Mouse (Mus musculus) embryonic facial prominence, embryonic 14.5 days (tissue): ENCODE results near the gene Psme1. TPM values are rescaled to one million over a fixed set of nuclear protein-coding genes. Genes with fewer than 3 reads are reported as not detected.

ENCODE experiments used
- ATAC-seq: fragments of 200-750 bp; cut with Nextera tagmentation; 2 replicates; pipeline ENCODE4 v1.8.0; 2017; ENCODE audit warnings: low read depth, moderate number of reproducible peaks, moderate TSS enrichment
- DNase-seq: peaks from one replicate; pipeline ENCODE4 v3.0.0-alpha.2; 2015; ENCODE audit warnings: low spot score
- H3K27ac ChIP-seq: fragments of 300-500 bp; sonication (generic); replicated peaks from 2 replicates; pipeline ENCODE4 v1.5.1; 2014; ENCODE audit warnings: low read depth, mild to moderate bottlenecking, low read length, moderate library complexity
- H3K27me3 ChIP-seq: fragments of 300-500 bp; sonication (generic); replicated peaks from 2 replicates; pipeline ENCODE4 v1.6.1; 2014; ENCODE audit warnings: low read length; ENCODE audit not compliant: control insufficient read depth, insufficient read depth
- H3K36me3 ChIP-seq: fragments of 300-500 bp; sonication (generic); 2 replicates; pipeline ENCODE4 v1.6.1; 2014; ENCODE audit warnings: low read length, mixed read lengths; ENCODE audit not compliant: control insufficient read depth, insufficient read depth
- H3K4me1 ChIP-seq: fragments of 300-500 bp; sonication (generic); 2 replicates; pipeline ENCODE4 v1.6.1; 2014; ENCODE audit warnings: antibody characterized with exemption, low read length; ENCODE audit not compliant: control insufficient read depth, insufficient read depth
- H3K4me2 ChIP-seq: fragments of 300-500 bp; sonication (generic); 2 replicates; pipeline ENCODE4 v1.6.1; 2014; ENCODE audit warnings: low read depth, mild to moderate bottlenecking, low read length, moderate library complexity, mixed read lengths
- H3K4me3 ChIP-seq: fragments of 300-500 bp; sonication (generic); 2 replicates; pipeline ENCODE4 v1.5.1; 2014; ENCODE audit warnings: low read depth, mild to moderate bottlenecking, low read length
- H3K9ac ChIP-seq: fragments of 300-500 bp; sonication (generic); 2 replicates; pipeline ENCODE4 v1.6.1; 2014; ENCODE audit warnings: low read depth, mild to moderate bottlenecking, low read length, moderate library complexity, mixed read lengths
- H3K9me3 ChIP-seq: fragments of 300-500 bp; sonication (generic); 2 replicates; pipeline ENCODE4 v1.6.1; 2016; ENCODE audit warnings: low read length; ENCODE audit not compliant: control insufficient read depth
- WGBS: fragments of 180-500 bp; shearing (Covaris S2); extraction: QIAGEN DNeasy Blood & Tissue Kit; methylation state at CpG from one replicate; pipeline ENCODE4 v1.1.7; 2014; 5-methylcytosine and 5-hydroxymethylcytosine counted together
- polyA plus RNA-seq: library from polyadenylated mRNA; unstranded; fragments of >200 nt; fragmentation: Nextera tagmentation; extraction: Ambion mirVana; gene quantifications from 2 replicates; pipeline ENCODE4 v1.2.1, GENCODE M21; 2014

Gene Psme1
- polyA plus RNA-seq: 119 and 123 TPM in 2 replicates

DNA sequence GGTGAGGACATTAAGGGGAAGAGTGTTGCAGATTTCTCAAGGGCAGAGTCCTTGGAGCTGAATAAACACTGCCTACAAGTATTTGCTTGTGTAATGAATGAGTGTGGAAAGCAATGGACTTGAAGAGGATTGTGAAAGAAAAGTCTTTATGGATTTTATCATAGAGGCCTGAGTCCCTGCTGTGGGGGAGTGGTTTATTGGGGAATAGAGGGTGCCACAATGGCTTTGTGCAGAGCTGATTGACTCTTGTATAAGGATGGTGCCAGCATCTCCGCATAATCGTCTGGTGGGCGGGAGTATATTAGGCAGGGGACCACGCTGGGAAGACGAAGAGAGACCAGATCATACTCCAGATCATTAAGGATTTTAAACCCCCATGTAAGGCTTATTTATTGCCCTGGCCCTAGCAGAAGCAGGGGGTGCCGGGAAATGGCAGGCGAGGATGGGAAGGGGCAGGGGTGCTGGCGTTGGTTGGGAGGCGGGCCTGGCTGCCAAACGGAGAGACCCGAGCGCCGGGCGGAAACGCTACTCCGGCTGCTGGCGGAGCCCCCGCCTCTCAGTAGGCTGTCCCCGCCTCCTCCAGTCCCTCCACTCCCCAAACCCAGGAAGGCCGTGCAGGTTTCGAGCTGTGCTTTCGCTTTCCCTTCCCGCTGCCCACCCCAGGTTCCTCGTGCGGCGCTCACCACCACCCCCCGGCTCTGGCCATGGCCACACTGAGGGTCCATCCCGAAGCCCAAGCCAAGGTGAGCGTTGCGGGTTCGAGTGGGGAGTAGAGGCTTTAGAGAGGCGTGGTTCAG lies at the start of gene Psme1:
Gene Psme1 (plus strand): TSS at position 253 of the 797 bp plus-strand sequence.
- peak within 1 kb of the TSS; percentile 81 for H3K4me3 ChIP-seq
- ATAC-seq: peak; percentile 95
- no peaks in the 10 kb centered on the region for H3K9me3 ChIP-seq
- H3K4me1 ChIP-seq: 0 out of 2 replicates have a peak, but pooled peaks cover 3% of the 10 kb centered on the region
- H3K27me3 ChIP-seq: no peaks in the 10 kb centered on the region
- 0% methylated on average over 15 of the region's 32 CpGs for WGBS
- H3K9ac ChIP-seq: peak within 1 kb of the TSS; percentile 92
- H3K27ac ChIP-seq: peak within 1 kb of the TSS; percentile 66
- H3K4me2 ChIP-seq: peak within 1 kb of the TSS; percentile 96
- DNase-seq: peak; percentile 93
- H3K36me3 ChIP-seq: peaks cover 21% of the 10 kb centered on the region

DNA sequence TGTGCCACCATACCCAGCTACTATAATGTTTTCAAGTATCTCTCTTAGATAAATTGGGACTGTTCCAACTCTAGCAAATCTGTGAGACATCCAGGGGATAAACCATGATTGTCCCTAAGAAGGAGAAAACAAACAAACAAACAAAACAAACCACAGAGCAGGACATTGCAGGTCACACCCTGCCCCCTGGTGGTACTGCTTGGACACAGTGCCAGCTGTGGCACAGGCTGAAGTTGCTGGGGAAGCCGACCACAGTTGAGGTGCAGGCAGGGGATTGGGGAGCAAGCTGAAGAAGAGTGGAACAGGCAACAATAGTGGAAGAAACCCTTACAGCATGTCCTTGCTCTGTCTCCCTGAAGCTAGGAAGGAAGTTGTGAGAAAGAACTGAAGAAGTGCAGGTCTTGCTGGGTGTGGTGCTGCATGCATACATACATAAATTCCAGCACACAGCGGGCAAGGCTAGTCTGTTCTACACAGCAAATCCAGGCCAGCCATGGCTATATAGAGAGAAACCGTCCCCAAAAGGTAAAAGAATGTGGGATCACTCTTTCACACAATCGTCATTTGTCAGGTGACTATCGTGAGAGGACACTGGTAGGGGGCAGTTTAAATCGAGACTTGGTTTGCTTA lies 41.7 kb upstream of the Psme1 start:
- Histone ChIP-seq H3K9me3 (no peaks in the 10 kb centered on the region), H3K4me3 (no peak overlapping the region), H3K4me2 (no peak overlapping the region), H3K4me1 (peaks cover 3% of the 10 kb centered on the region), H3K36me3 (no peaks in the 10 kb centered on the region), H3K27me3 (0 out of 2 replicates have a peak, but pooled peaks cover 3% of the 10 kb centered on the region), H3K27ac (no peak overlapping the region), H3K9ac (no peak overlapping the region)
- ATAC-seq: no peak
- DNase-seq: peak; percentile 11
- 52% methylated on average over 6 of the region's 6 CpGs for WGBS

DNA sequence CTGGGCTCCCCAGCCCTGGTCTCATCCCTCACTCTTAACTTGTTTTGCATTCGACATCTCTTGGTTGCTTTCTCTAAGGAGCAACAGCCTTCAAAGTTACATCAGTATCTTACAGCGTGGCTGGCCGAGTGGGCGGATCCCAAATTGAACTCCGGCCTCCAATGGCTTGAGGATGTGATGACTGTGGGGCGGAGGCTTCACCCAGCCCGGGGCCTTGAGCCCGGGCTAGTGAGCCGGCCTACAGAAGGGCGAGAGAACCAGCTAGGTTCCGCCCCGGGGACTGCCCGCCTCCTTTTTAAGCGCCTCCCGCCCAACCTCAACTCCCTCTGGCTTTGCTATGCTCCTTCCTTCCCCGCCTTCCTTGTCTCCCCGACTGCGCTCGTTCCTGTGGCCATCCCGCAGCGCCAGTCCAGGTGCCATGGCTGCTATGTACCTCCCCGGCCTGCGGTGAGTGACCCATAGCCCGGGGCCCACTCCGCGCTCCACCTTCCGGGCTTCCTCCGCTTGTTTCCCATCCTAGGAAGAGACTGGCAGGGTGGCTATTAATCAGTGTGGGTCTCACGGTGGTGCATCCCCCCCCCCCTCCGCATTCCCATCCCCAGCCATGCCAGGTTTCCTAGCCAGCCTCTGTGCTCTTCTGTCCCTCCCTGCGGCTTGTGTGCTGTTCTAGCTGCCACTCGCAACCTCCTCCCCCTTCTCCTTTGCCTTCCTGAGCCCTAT lies 37.7 kb upstream of the Psme1 start, which contains the start of gene Pck2:
Gene Pck2 (plus strand): TSS at position 200 of the 720 bp plus-strand sequence.
- Histone ChIP-seq H3K9me3 (no peaks in the 10 kb centered on the region), H3K4me3 (peak within 1 kb of the TSS; percentile 54), H3K4me2 (peak within 1 kb of the TSS; percentile 54), H3K4me1 (peaks cover 6% of the 10 kb centered on the region), H3K27me3 (0 out of 2 replicates have a peak, but pooled peaks cover 3% of the 10 kb centered on the region), H3K27ac (peak within 1 kb of the TSS; percentile 83), H3K36me3 (peaks cover 24% of the 10 kb centered on the region; the same call in 1 of the 2 replicates), H3K9ac (peak within 1 kb of the TSS; percentile 73)
- WGBS: under 1% methylated on average over 32 of the region's 32 CpGs
- peak; percentile 95 for DNase-seq
- ATAC-seq: peak; percentile 91

DNA sequence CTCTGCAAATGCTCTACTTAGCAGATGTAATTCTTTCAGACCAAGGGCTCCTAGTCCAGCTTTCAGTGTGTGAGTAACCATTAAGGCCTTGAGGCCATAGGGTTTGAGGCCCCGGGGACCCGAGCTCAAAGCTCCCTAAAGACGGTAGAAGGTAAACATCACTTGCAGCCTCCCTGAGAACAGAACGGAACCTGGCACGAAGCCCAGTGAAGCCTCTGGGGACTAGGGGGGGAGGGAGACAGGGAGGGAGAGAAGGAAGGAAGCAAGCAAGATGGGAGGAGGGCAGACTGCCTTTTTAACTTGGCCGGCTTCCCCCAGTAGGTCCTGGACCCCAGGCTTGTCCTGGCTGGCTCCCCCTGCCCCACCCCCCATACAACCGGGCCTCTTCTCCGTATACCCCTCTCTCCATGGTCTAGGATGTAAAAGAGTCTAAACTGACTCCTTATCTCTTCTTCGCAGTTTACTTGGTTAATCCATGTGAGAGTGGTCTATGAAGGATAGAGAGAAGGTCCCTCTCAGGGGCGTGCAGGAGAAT lies 37.1 kb upstream of the Psme1 start:
- 0 out of 2 replicates have a peak, but pooled peaks cover 3% of the 10 kb centered on the region for H3K27me3 ChIP-seq
- peak overlapping the region; percentile 54 for H3K4me2 ChIP-seq
- H3K36me3 ChIP-seq: peaks cover 28% of the 10 kb centered on the region; the same call in 1 of the 2 replicates
- peaks cover 6% of the 10 kb centered on the region for H3K4me1 ChIP-seq
- H3K9me3 ChIP-seq: no peaks in the 10 kb centered on the region
- DNase-seq (peak; percentile 77), ATAC-seq (peak; percentile 44)
- peak overlapping the region; percentile 54 for H3K4me3 ChIP-seq
- peak overlapping the region; percentile 83 for H3K27ac ChIP-seq
- 5% methylated on average over 10 of the region's 10 CpGs for WGBS
- H3K9ac ChIP-seq: peak overlapping the region; percentile 73

DNA sequence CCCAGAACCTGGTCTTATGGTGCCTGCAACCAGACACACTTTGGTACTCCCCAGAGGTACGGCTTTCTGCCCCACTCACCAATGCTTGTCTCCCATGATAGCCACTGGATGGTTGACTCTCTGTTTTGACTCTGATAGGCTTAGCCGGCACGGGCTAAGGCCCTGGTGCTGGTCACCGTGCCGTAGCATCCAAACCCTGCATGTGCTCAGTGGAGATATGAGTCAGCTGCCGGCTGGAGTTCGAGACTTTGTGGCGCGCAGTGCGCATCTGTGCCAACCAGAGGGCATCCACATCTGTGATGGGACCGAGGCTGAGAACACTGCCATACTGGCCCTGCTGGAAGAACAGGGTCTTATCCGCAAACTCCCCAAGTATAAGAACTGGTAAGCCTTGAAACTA lies 35.7 kb upstream of the Psme1 start:
- Histone ChIP-seq H3K9ac (no peak overlapping the region), H3K4me3 (no peak overlapping the region), H3K27ac (no peak overlapping the region), H3K36me3 (peaks cover 41% of the 10 kb centered on the region), H3K27me3 (no peaks in the 10 kb centered on the region), H3K4me2 (no peak overlapping the region), H3K9me3 (no peaks in the 10 kb centered on the region), H3K4me1 (peaks cover 6% of the 10 kb centered on the region)
- WGBS: 97% methylated on average over 12 of the region's 12 CpGs
- DNase-seq (no peak), ATAC-seq (no peak)

DNA sequence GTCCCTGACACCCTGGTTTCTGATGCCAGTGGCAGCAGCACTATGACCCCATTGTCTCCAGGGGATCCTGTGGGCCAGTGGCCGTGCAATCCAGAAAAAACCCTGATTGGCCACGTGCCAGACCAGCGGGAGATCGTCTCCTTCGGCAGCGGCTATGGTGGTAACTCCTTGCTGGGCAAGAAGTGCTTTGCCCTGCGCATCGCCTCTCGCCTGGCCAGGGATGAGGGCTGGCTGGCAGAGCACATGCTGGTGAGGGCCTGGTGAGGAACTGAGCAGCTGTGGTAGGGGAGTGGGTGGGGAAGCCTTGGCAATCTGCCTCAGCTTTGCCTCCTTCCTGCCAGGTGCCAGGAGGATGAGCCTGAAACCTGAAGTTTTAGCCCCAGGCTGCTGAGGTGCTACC lies 33.6 kb upstream of the Psme1 start:
- Histone ChIP-seq H3K27ac (no peak overlapping the region), H3K4me2 (no peak overlapping the region), H3K36me3 (peaks cover 61% of the 10 kb centered on the region), H3K27me3 (no peaks in the 10 kb centered on the region), H3K4me3 (no peak overlapping the region), H3K9me3 (no peaks in the 10 kb centered on the region), H3K9ac (no peak overlapping the region), H3K4me1 (peaks cover 6% of the 10 kb centered on the region)
- DNase-seq: no peak
- no peak for ATAC-seq
- 78% methylated on average over 9 of the region's 9 CpGs for WGBS

DNA sequence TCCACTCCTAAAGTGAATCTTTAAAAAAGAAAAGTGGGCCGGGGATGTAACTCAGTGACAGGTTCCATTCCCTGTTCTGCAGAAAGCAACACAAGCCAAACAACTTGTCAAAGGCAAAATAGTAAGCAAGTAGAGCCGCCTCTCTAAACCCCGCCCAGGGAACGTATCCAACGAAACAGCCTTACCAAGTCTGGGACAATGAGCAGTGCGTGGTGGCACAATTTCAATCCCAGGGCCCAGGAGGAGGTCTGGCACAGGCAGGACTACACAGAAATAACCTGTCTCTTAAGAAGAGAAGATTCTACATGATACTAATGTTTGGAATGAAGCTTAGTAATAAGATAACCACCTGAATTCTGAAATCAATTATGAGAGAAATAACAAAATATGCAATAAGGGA lies 27.7 kb upstream of the Psme1 start:
- 85% methylated on average over 6 of the region's 6 CpGs for WGBS
- H3K4me1 ChIP-seq: no peaks in the 10 kb centered on the region
- H3K9ac ChIP-seq: no peak overlapping the region
- H3K36me3 ChIP-seq: peaks cover 45% of the 10 kb centered on the region
- H3K27me3 ChIP-seq: no peaks in the 10 kb centered on the region
- H3K4me3 ChIP-seq: no peak overlapping the region
- ATAC-seq (no peak), DNase-seq (no peak)
- H3K4me2 ChIP-seq: no peak overlapping the region
- no peak overlapping the region for H3K27ac ChIP-seq
- H3K9me3 ChIP-seq: no peaks in the 10 kb centered on the region

DNA sequence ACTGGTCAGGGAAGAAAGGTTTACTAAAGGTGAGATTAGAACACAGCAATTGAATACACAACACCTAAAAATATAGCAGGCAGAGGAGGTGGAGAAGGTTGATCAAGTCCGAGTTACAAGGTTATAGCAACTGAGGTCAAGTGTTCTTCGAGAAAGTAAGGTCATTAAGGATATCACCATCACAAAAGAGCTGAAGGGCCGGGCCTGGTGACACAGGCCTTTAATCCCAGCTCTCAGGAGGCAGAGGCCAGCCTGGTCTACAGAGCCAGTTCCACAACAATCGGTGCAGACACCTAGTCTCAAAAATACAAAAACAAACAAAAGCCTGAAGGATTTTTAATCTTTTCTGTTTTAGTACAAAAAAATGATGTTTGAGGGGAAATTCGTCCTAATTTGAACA lies 26.6 kb upstream of the Psme1 start:
- DNase-seq: no peak
- 71% methylated on average over 5 of the region's 5 CpGs for WGBS

More for the DNA sequence above, 26.6 kb upstream of the Psme1 start:
- H3K9me3 ChIP-seq: no peaks in the 10 kb centered on the region
- peaks cover 35% of the 10 kb centered on the region for H3K36me3 ChIP-seq
- no peak overlapping the region for H3K4me3 ChIP-seq
- H3K4me2 ChIP-seq: no peak overlapping the region
- H3K9ac ChIP-seq: no peak overlapping the region
- no peak overlapping the region for H3K27ac ChIP-seq
- no peaks in the 10 kb centered on the region for H3K27me3 ChIP-seq
- no peak for ATAC-seq
- H3K4me1 ChIP-seq: no peaks in the 10 kb centered on the region
